Mouse (Mus musculus) ES-Bruce4 (cell line): ENCODE data around the gene Cacnb2.

Experiments
- CTCF ChIP-seq: IDR thresholded peaks from one replicate; pipeline ENCODE4 v1.8.1; 2011; ENCODE audit warnings: low read depth, low read length
- EP300 ChIP-seq: IDR thresholded peaks from 2 replicates; pipeline ENCODE4 v1.6.1; 2011; ENCODE audit warnings: low read depth, low read length; ENCODE audit not compliant: insufficient read depth
- POLR2A ChIP-seq: IDR thresholded peaks from one replicate; pipeline ENCODE4 v1.8.1; 2011; ENCODE audit warnings: low read length; ENCODE audit not compliant: insufficient read depth

GRCm38 (mm10) chr2:14623820-14624219 lies 20.9 kb downstream of the Cacnb2 start:
- TF ChIP-seq CTCF = no peak
- TF ChIP-seq POLR2A = no peak
- no peak for TF ChIP-seq EP300
